Mouse (Mus musculus): ENCODE results near the gene Plppr3. TPM values are rescaled to one million over a fixed set of nuclear protein-coding genes. Genes with fewer than 3 reads are reported as not detected.
A peak's percentile ranks its signal among the peaks of the same experiment; 100 is the strongest.

Gene Plppr3
- total RNA-seq, 2 experiments from 2014 or later: 3.4 to 4.3 TPM

GRCm38 (mm10) chr10:79817111-79817510 is 57.3 kb downstream of the Plppr3 start:
- no peak for DNase-seq

GRCm38 (mm10) chr10:79815671-79816494 is 58.6 kb downstream of the Plppr3 start:
- DNase-seq: no peak

- no peak for DNase-seq
These were observed 60.1 kb downstream of the Plppr3 start for GRCm38 (mm10) chr10:79814271-79814842.

GRCm38 (mm10) chr10:79811736-79812637 is 62.4 kb downstream of the Plppr3 start:
- DNase-seq: peak; percentile 94

Small RNA genes within 50 kb of the gene (microRNA-seq; reads per million reads assigned to microRNA genes)
- gene Mir6910: not detected

Other genes with a start within 250 kb of the Plppr3 start
- 1 to 10 TPM; 5.6 to 8.4 TPM for gene Shc2, start 236.7 kb downstream of the Plppr3 start, total RNA-seq (2021)
- not detected for gene Odf3l2, start 228.9 kb downstream of the Plppr3 start, total RNA-seq (2021)
- 1 to 10 TPM; 3.1 to 4.0 TPM for gene Madcam1, start 210.1 kb downstream of the Plppr3 start, total RNA-seq (2021)
- 10 to 100 TPM; 26.2 to 27.0 TPM for gene Tpgs1, start 205.3 kb downstream of the Plppr3 start, total RNA-seq (2021)
- gene Cdc34, start 192.4 kb downstream of the Plppr3 start, total RNA-seq (2021): 10 to 100 TPM; 90.2 to 96.7 TPM
- 1 to 10 TPM; 1.0 to 1.5 TPM for gene Gzmm, start 185.6 kb downstream of the Plppr3 start, total RNA-seq (2021)
- 100 to 1,000 TPM; 662 to 732 TPM for gene Bsg, start 170.1 kb downstream of the Plppr3 start, total RNA-seq (2021)
- gene Hcn2, start 158.0 kb downstream of the Plppr3 start, total RNA-seq (2021): 1 to 10 TPM; 7.2 to 8.7 TPM
- 10 to 100 TPM; 60.1 to 69.8 TPM for gene Polrmt, start 128.1 kb downstream of the Plppr3 start, total RNA-seq (2021)
- not detected for gene Fgf22, start 119.6 kb downstream of the Plppr3 start, total RNA-seq (2021)
- 10 to 100 TPM; 50.8 to 55.1 TPM for gene Rnf126, start 107.7 kb downstream of the Plppr3 start, total RNA-seq (2021)
- gene Fstl3, start 97.4 kb downstream of the Plppr3 start, total RNA-seq (2021): 1 to 10 TPM; 5.5 to 5.7 TPM
- gene Prss57, start 83.7 kb downstream of the Plppr3 start, total RNA-seq (2021): under 1 TPM; 0.09 to 0.21 TPM
- gene Palm, start 81.1 kb downstream of the Plppr3 start, total RNA-seq (2021): 10 to 100 TPM; 69.6 to 80.2 TPM
- under 1 TPM in 1 of 2 experiments, not detected in 1; 0.27 TPM for gene Misp, start 53.6 kb downstream of the Plppr3 start, total RNA-seq (2021)
- 100 to 1,000 TPM; 267 to 270 TPM for gene Ptbp1, start 20.2 kb downstream of the Plppr3 start, total RNA-seq (2021)
- gene Prtn3, start 158 bp downstream of the Plppr3 start, total RNA-seq (2021): 1 to 10 TPM; 1.5 to 2.8 TPM
- gene Elane, start 11.6 kb upstream of the Plppr3 start, total RNA-seq (2021): 1 to 10 TPM; 2.1 to 2.3 TPM
- 100 to 1,000 TPM; 316 to 348 TPM for gene Cfd, start 16.2 kb upstream of the Plppr3 start, total RNA-seq (2021)
- gene Med16, start 34.3 kb upstream of the Plppr3 start, total RNA-seq (2021): 10 to 100 TPM; 48.1 to 50.8 TPM
- not detected for gene Gm26602, start 36.2 kb upstream of the Plppr3 start, total RNA-seq (2021)
- 1 to 10 TPM in 1 of 2 experiments, under 1 TPM in 1; 0.69 to 1.8 TPM for gene Kiss1r, start 42.3 kb upstream of the Plppr3 start, total RNA-seq (2021)
- 10 to 100 TPM; 78.9 to 93.6 TPM for gene R3hdm4, start 46.6 kb upstream of the Plppr3 start, total RNA-seq (2021)
- 1 to 10 TPM; 6.3 to 8.1 TPM for gene Arid3a, start 52.4 kb upstream of the Plppr3 start, total RNA-seq (2021)
- gene Wdr18, start 85.5 kb upstream of the Plppr3 start, total RNA-seq (2021): 10 to 100 TPM; 32.4 to 34.9 TPM
- gene Grin3b, start 96.1 kb upstream of the Plppr3 start, total RNA-seq (2021): under 1 TPM; 0.27 to 0.36 TPM
- 100 to 1,000 TPM; 143 to 146 TPM for gene Tmem259, start 109.7 kb upstream of the Plppr3 start, total RNA-seq (2021)
- gene Cnn2, start 114.0 kb upstream of the Plppr3 start, total RNA-seq (2021): 10 to 100 TPM; 46.8 to 57.8 TPM
- gene Abca7, start 121.9 kb upstream of the Plppr3 start, total RNA-seq (2021): 10 to 100 TPM; 16.0 to 19.8 TPM
- 10 to 100 TPM; 11.9 to 12.7 TPM for gene Arhgap45, start 142.0 kb upstream of the Plppr3 start, total RNA-seq (2021)
- 100 to 1,000 TPM in 1 of 2 experiments, 10 to 100 TPM in 1; 96.5 to 102 TPM for gene Polr2e, start 165.2 kb upstream of the Plppr3 start, total RNA-seq (2021)
- 1,000 to 10,000 TPM; 1,132 to 1,146 TPM for gene Gpx4, start 172.5 kb upstream of the Plppr3 start, total RNA-seq (2021)
- 10 to 100 TPM; 37.5 to 55.7 TPM for gene Sbno2, start 230.9 kb upstream of the Plppr3 start, total RNA-seq (2021)
- 100 to 1,000 TPM; 133 to 151 TPM for gene Stk11, start 241.2 kb upstream of the Plppr3 start, total RNA-seq (2021)

Data from adrenal gland, postnatal 10 days (tissue).